Mouse (Mus musculus): ENCODE data around the gene Akt1. TPM values are rescaled to one million over a fixed set of nuclear protein-coding genes. Genes with fewer than 3 reads are reported as not detected.

The Akt1 gene
- total RNA-seq, 2 experiments from 2014 or later, result 22.6 to 40.9 TPM

DNA sequence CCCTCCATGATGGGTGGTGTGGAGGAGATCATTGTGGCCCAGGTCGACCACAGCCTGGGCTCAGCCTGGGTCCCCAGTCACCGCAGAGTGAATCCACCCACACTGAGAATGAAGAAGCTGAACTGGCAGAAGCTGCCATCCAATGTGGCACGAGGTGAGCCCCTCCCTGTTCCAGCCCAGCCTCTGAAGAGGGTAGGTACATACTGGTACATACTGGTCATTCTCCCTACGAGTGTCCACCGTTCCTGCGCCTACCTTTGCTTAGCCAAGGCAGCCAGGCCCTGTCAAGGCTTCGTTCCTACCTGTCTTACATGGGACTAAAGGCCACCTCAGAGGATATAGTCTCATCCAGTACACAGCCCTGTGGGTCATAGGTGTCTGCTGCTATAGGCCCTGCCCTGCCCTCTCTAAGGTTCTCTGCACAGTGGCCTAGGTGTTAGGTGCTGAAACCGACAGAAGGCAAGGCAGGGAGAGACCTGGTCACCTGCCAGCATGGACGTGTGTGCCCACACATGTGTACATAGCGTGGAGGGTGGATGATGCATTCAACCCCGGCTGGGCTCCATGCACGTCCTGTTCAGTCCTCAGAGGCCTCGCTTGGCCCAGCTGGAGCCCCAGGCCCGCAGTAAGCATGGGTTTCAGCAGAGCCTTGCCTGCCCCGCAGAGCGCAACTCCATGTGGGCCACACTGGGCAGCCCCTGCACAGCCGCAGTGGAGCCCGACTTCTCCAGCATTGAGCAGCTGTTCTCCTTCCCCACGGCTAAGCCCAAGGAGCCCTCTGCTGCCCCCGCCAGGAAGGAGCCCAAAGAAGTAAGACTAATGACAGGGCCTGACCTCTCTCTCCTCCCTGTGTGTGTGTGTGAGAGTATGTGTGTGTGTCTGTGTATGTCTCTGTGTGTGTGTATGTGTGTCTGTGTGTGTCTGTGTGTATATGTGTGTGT, 69.7 kb downstream of the Akt1 start:
- no peak for ATAC-seq (replicated peaks; ENCODE audit: low FRiP score, poor library complexity, severe bottlenecking)

- no peak for ATAC-seq (replicated peaks; ENCODE audit: low FRiP score, poor library complexity, severe bottlenecking)
These were observed 70.7 kb downstream of the Akt1 start for GRCm38 (mm10) chr12:112604022-112604421.

Other genes with a start within 250 kb of the Akt1 start
- gene A530016L24Rik, start 185.4 kb downstream of the Akt1 start, total RNA-seq (2015; ENCODE audit: low replicate concordance), result not detected in 2 replicates
- gene A530016L24Rik, start 185.4 kb downstream of the Akt1 start, total RNA-seq (2017; ENCODE audit: low replicate concordance), result not detected in 2 replicates
- not detected in 2 replicates for gene Tmem179, start 158.1 kb downstream of the Akt1 start, total RNA-seq (2015; ENCODE audit: low replicate concordance)
- not detected in 2 replicates for gene Tmem179, start 158.1 kb downstream of the Akt1 start, total RNA-seq (2017; ENCODE audit: low replicate concordance)
- 2.1 and 2.2 TPM in 2 replicates for gene Inf2, start 86.1 kb downstream of the Akt1 start, total RNA-seq (2015; ENCODE audit: low replicate concordance)
- gene Inf2, start 86.1 kb downstream of the Akt1 start, total RNA-seq (2017; ENCODE audit: low replicate concordance), result 1.0 and 1.5 TPM in 2 replicates
- 16.8 and 26.3 TPM in 2 replicates for gene Adssl1, start 54.8 kb downstream of the Akt1 start, total RNA-seq (2015; ENCODE audit: low replicate concordance)
- 2.0 and 14.9 TPM in 2 replicates for gene Adssl1, start 54.8 kb downstream of the Akt1 start, total RNA-seq (2017; ENCODE audit: low replicate concordance)
- 62.0 and 125 TPM in 2 replicates for gene Siva1, start 30.2 kb downstream of the Akt1 start, total RNA-seq (2015; ENCODE audit: low replicate concordance)
- gene Siva1, start 30.2 kb downstream of the Akt1 start, total RNA-seq (2017; ENCODE audit: low replicate concordance), result 136 and 176 TPM in 2 replicates
- gene Zbtb42, start 3.9 kb upstream of the Akt1 start, total RNA-seq (2015; ENCODE audit: low replicate concordance), result 10.1 TPM in 1 of 2 replicates, not detected in the other
- gene Zbtb42, start 3.9 kb upstream of the Akt1 start, total RNA-seq (2017; ENCODE audit: low replicate concordance), result 0.39 TPM in 1 of 2 replicates, not detected in the other
- gene Cep170b, start 45.6 kb upstream of the Akt1 start, total RNA-seq (2015; ENCODE audit: low replicate concordance), result 1.3 TPM in 1 of 2 replicates, not detected in the other
- gene Cep170b, start 45.6 kb upstream of the Akt1 start, total RNA-seq (2017; ENCODE audit: low replicate concordance), result not detected in 2 replicates
- 20.1 and 29.9 TPM in 2 replicates for gene Pld4, start 85.8 kb upstream of the Akt1 start, total RNA-seq (2015; ENCODE audit: low replicate concordance)
- 8.9 and 14.0 TPM in 2 replicates for gene Pld4, start 85.8 kb upstream of the Akt1 start, total RNA-seq (2017; ENCODE audit: low replicate concordance)
- 0.36 TPM in 1 of 2 replicates, not detected in the other for gene Ahnak2, start 127.8 kb upstream of the Akt1 start, total RNA-seq (2015; ENCODE audit: low replicate concordance)
- gene Ahnak2, start 127.8 kb upstream of the Akt1 start, total RNA-seq (2017; ENCODE audit: low replicate concordance), result 0.64 TPM in 1 of 2 replicates, not detected in the other
- gene Clba1, start 134.1 kb upstream of the Akt1 start, total RNA-seq (2015; ENCODE audit: low replicate concordance), result not detected in 2 replicates
- gene Clba1, start 134.1 kb upstream of the Akt1 start, total RNA-seq (2017; ENCODE audit: low replicate concordance), result 0.51 TPM in 1 of 2 replicates, not detected in the other
- gene Cdca4, start 154.5 kb upstream of the Akt1 start, total RNA-seq (2015; ENCODE audit: low replicate concordance), result 170 and 180 TPM in 2 replicates
- gene Cdca4, start 154.5 kb upstream of the Akt1 start, total RNA-seq (2017; ENCODE audit: low replicate concordance), result 135 and 144 TPM in 2 replicates
- gene Gpr132, start 193.3 kb upstream of the Akt1 start, total RNA-seq (2015; ENCODE audit: low replicate concordance), result 1.3 and 5.0 TPM in 2 replicates
- gene Gpr132, start 193.3 kb upstream of the Akt1 start, total RNA-seq (2017; ENCODE audit: low replicate concordance), result 0.90 and 2.7 TPM in 2 replicates

All from erythroid progenitor cell, adult 5-6 weeks (primary cell).